Mouse (Mus musculus) layer of hippocampus, postnatal 36 days (tissue): ENCODE results near the gene Tnrc18. TPM values are rescaled to one million over a fixed set of nuclear protein-coding genes. Genes with fewer than 3 reads are reported as not detected.

Source experiments
- DNase-seq, 2 experiments: peaks; one replicate each; pipeline ENCODE4 v3.0.0; 2022
- total RNA-seq, 2 experiments: library from RNA; stranded (reverse); gene quantifications; 2 replicates each; pipeline ENCODE4 v1.2.3; 2021

The Tnrc18 gene
- total RNA-seq, 2 experiments from 2014 or later = 146 to 156 TPM

GRCm38 (mm10) chr5:142718037-142718436 is 99.4 kb downstream of the Tnrc18 start:
- peak; percentile 72 to 82 for DNase-seq

- DNase-seq = no peak
Observed at GRCm38 (mm10) chr5:142716056-142716455, 101.4 kb downstream of the Tnrc18 start.

GRCm38 (mm10) chr5:142715059-142715458 is 102.4 kb downstream of the Tnrc18 start:
- no peak for DNase-seq

GRCm38 (mm10) chr5:142713966-142714365 is 103.5 kb downstream of the Tnrc18 start:
- DNase-seq = no peak

- no peak for DNase-seq
Observed at GRCm38 (mm10) chr5:142712373-142712772, 105.1 kb downstream of the Tnrc18 start.

GRCm38 (mm10) chr5:142709436-142709835 is 108.0 kb downstream of the Tnrc18 start:
- no peak for DNase-seq

GRCm38 (mm10) chr5:142707709-142708108 is 109.8 kb downstream of the Tnrc18 start:
- no peak for DNase-seq

GRCm38 (mm10) chr5:142703569-142703968 is 113.9 kb downstream of the Tnrc18 start:
- DNase-seq = no peak

- DNase-seq = no peak
Observed at GRCm38 (mm10) chr5:142702511-142703138, 114.8 kb downstream of the Tnrc18 start.

- DNase-seq = no peak
Observed at GRCm38 (mm10) chr5:142701651-142702510, 115.6 kb downstream of the Tnrc18 start.

GRCm38 (mm10) chr5:142700842-142701589 is 116.4 kb downstream of the Tnrc18 start:
- DNase-seq = no peak

- DNase-seq = no peak
Observed at GRCm38 (mm10) chr5:142697742-142698141, 119.7 kb downstream of the Tnrc18 start.

- DNase-seq = no peak
Observed at GRCm38 (mm10) chr5:142696865-142697264, 120.6 kb downstream of the Tnrc18 start.

GRCm38 (mm10) chr5:142696258-142696657 is 121.2 kb downstream of the Tnrc18 start:
- no peak for DNase-seq

GRCm38 (mm10) chr5:142694627-142695340 is 122.7 kb downstream of the Tnrc18 start:
- no peak for DNase-seq

GRCm38 (mm10) chr5:142693738-142694430 is 123.6 kb downstream of the Tnrc18 start:
- no peak for DNase-seq

- DNase-seq = no peak
Observed at GRCm38 (mm10) chr5:142692971-142693737, 124.3 kb downstream of the Tnrc18 start.

- DNase-seq = peak; percentile 69 to 78
Observed at GRCm38 (mm10) chr5:142692248-142692647, 125.2 kb downstream of the Tnrc18 start, which contains the start of gene Slc29a4. Gene Slc29a4, plus strand, starts transcription at chr5:142692512.

GRCm38 (mm10) chr5:142690343-142690742 is 127.1 kb downstream of the Tnrc18 start:
- no peak for DNase-seq

- no peak for DNase-seq
Observed at GRCm38 (mm10) chr5:142688866-142689265, 128.6 kb downstream of the Tnrc18 start.

GRCm38 (mm10) chr5:142682529-142682928 is 134.9 kb downstream of the Tnrc18 start:
- no peak for DNase-seq
